Mouse (Mus musculus): ENCODE measurements at regions not wholly inside any gene's neighbourhood (a gene's known extent, or its start where the extent isn't known, plus 50 kb on each side); places are given as distances from the start of the nearest gene placed in this dataset.
A peak's percentile ranks its signal among the peaks of the same experiment; 100 is the strongest.

DNA sequence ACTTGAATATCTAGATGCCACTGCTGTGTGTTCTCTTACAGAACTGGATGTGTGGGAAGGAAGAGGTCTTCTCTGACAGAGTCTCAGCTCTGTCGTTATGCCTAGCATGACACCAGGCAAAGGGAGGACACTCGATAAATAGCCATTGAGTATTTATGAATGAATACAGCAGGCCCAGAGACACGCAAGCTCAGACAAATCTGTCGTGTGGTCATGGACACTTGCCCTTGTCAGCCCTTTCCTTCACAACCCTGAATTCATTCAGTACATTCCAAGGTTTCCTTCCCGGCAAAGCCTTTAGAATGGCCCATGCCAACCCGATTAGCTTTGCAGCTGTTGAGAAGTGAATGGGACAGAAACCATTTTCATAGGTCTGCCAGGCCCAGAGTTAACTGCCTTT is 176.1 kb upstream of the 1700066M21Rik start:
- DNase-seq (ENCODE audit: low spot score) (no peak), ATAC-seq (replicated peaks; ENCODE audit: insufficient number of reproducible peaks, low FRiP score, low TSS enrichment, low read depth) (no peak)
- WGBS = 87% methylated on average over 6 of the region's 6 CpGs

DNA sequence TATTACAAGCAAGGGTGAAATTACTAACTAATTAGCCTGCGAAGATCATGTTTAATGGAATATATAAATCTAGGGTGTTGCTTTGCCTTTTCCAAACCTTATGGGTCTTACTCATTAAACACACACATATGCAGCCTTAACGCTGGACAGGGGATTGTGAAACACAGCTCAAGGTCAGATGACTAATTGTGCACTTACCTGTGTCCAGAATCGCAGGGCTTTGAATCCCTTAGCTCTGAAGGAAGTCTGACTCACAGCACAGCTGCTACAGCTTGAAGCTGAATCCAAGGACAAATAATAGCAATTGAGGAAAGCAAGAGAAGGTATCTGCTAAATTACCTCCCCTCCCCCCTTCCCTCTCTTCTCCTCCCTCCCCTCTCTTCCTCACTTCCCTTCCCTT is 173.1 kb upstream of the 1700066M21Rik start:
- Histone ChIP-seq H3K4me2 (ENCODE audit: low read depth, low read length) (no peak overlapping the region), H3K36me3 (replicated peaks; ENCODE audit: control insufficient read depth, insufficient read depth, low read depth, low read length) (no peaks in the 10 kb centered on the region), H3K4me3 (ENCODE audit: low read depth, low read length) (no peak overlapping the region), H3K9ac (replicated peaks; ENCODE audit: low read length) (no peak overlapping the region), H3K9me3 (replicated peaks; ENCODE audit: control insufficient read depth, low read length) (no peaks in the 10 kb centered on the region), H3K4me1 (ENCODE audit: control insufficient read depth, insufficient read depth, low read length) (no peaks in the 10 kb centered on the region), H3K27ac (replicated peaks; ENCODE audit: low read depth, low read length) (no peak overlapping the region), H3K27me3 (ENCODE audit: control insufficient read depth, insufficient read depth, low read length) (no peaks in the 10 kb centered on the region)
- ATAC-seq (replicated peaks; ENCODE audit: insufficient number of reproducible peaks, low FRiP score, low TSS enrichment, low read depth) = no peak
- 58% methylated on average over 3 of the region's 3 CpGs for WGBS
- no peak for DNase-seq (ENCODE audit: low spot score)

More for the DNA sequence above, 176.1 kb upstream of the 1700066M21Rik start:
- Histone ChIP-seq H3K36me3 (replicated peaks; ENCODE audit: control insufficient read depth, insufficient read depth, low read depth, low read length) (no peaks in the 10 kb centered on the region), H3K9ac (replicated peaks; ENCODE audit: low read length) (no peak overlapping the region), H3K27ac (replicated peaks; ENCODE audit: low read depth, low read length) (no peak overlapping the region), H3K9me3 (replicated peaks; ENCODE audit: control insufficient read depth, low read length) (no peaks in the 10 kb centered on the region), H3K4me3 (ENCODE audit: low read depth, low read length) (no peak overlapping the region), H3K27me3 (ENCODE audit: control insufficient read depth, insufficient read depth, low read length) (no peaks in the 10 kb centered on the region), H3K4me1 (ENCODE audit: control insufficient read depth, insufficient read depth, low read length) (no peaks in the 10 kb centered on the region), H3K4me2 (ENCODE audit: low read depth, low read length) (no peak overlapping the region)

DNA sequence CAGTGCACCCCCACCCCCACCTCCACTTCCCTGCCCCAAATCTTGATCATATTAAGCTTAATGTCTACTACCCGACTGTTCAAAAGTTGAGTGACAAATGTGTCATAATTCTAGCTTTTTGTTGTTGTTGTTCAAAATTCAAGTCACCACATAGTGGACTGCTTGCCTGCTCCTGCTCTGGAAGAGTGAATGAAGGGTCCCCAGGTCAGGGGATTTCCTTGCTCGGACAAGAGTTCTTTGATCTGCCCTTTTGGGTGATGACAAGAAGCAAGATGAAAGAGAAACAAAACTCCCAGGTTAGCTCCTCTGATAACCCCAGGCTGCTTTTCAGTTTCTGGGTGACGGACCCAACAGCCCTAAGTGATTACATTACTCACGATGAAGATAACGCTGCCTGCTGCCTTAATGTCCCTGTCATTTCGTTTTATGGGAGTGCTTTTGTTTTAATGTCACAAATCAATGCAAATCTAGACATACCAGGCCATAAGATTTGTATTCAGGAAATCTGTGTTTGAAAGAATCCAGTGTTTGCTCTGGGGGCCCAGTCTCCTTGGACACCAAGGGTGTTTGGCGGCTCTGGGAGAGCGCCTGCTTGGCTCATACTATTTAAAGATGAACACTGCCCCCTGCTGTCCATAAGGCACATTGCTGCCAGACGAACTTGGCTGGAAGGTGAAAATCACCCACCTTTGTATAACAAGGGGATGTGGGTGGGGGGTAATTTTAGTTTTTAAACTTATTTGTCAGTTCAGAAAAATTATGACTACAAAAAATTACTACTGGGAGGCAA is 172.0 kb upstream of the 1700066M21Rik start:
- no peak overlapping the region for H3K4me2 ChIP-seq (ENCODE audit: low read depth, low read length)
- H3K9me3 ChIP-seq (replicated peaks; ENCODE audit: control insufficient read depth, low read length) = no peaks in the 10 kb centered on the region
- H3K4me3 ChIP-seq (ENCODE audit: low read depth, low read length) = no peak overlapping the region
- no peaks in the 10 kb centered on the region for H3K4me1 ChIP-seq (ENCODE audit: control insufficient read depth, insufficient read depth, low read length)
- no peak overlapping the region for H3K27ac ChIP-seq (replicated peaks; ENCODE audit: low read depth, low read length)
- H3K27me3 ChIP-seq (ENCODE audit: control insufficient read depth, insufficient read depth, low read length) = no peaks in the 10 kb centered on the region
- DNase-seq (ENCODE audit: low spot score) = peak; percentile 90
- no peaks in the 10 kb centered on the region for H3K36me3 ChIP-seq (replicated peaks; ENCODE audit: control insufficient read depth, insufficient read depth, low read depth, low read length)
- WGBS = 8% methylated on average over 9 of the region's 9 CpGs
- H3K9ac ChIP-seq (replicated peaks; ENCODE audit: low read length) = no peak overlapping the region
- peak; percentile 66; the same call in 1 of the 2 replicates for ATAC-seq (replicated peaks; ENCODE audit: insufficient number of reproducible peaks, low FRiP score, low TSS enrichment, low read depth)

DNA sequence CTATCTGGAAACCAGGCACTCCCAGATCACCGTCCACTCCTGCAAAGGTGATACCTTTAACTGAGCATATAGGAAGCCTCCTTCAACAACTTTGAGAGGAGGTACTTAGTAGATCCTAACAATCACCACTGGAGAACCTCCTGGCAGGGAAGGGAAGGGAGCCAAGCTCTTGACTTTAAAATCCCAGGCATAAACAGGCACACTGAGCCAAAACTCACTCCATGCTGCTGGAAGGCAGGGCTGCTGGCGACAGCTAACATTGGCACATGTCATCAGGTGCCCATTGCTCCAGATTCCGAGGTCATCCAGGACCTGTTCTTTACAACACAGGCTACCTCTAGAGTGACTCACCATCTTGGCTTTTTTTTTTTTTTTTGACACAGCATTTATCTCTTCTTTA is 170.9 kb upstream of the 1700066M21Rik start:
- H3K27me3 ChIP-seq (ENCODE audit: control insufficient read depth, insufficient read depth, low read length) = no peaks in the 10 kb centered on the region
- H3K36me3 ChIP-seq (replicated peaks; ENCODE audit: control insufficient read depth, insufficient read depth, low read depth, low read length) = no peaks in the 10 kb centered on the region
- no peak for DNase-seq (ENCODE audit: low spot score)
- H3K9ac ChIP-seq (replicated peaks; ENCODE audit: low read length) = no peak overlapping the region
- H3K4me2 ChIP-seq (ENCODE audit: low read depth, low read length) = no peak overlapping the region
- H3K4me3 ChIP-seq (ENCODE audit: low read depth, low read length) = no peak overlapping the region
- WGBS = 73% methylated on average over 3 of the region's 3 CpGs
- no peaks in the 10 kb centered on the region for H3K4me1 ChIP-seq (ENCODE audit: control insufficient read depth, insufficient read depth, low read length)
- H3K27ac ChIP-seq (replicated peaks; ENCODE audit: low read depth, low read length) = no peak overlapping the region
- H3K9me3 ChIP-seq (replicated peaks; ENCODE audit: control insufficient read depth, low read length) = no peaks in the 10 kb centered on the region
- no peak for ATAC-seq (replicated peaks; ENCODE audit: insufficient number of reproducible peaks, low FRiP score, low TSS enrichment, low read depth)

DNA sequence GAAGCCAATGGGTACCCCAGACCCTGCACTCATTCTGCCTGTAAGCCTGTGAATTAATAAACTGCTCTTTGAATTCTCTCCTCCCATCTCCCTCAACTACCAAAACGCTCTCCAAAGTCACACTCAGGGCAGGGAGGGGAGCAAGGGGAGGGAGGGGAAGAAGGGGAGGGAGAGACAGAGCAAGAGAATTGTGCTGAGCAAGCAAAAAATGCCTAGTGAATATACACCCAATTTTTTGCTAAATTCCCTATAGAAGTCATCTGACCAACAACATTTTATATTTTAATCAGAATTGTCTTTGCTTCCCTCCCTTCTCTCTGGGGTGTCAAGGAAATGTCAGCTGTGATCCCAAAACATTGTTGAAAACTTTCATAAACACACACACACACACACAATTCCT is 170.5 kb upstream of the 1700066M21Rik start:
- no peak for ATAC-seq (replicated peaks; ENCODE audit: insufficient number of reproducible peaks, low FRiP score, low TSS enrichment, low read depth)
- Histone ChIP-seq H3K4me1 (ENCODE audit: control insufficient read depth, insufficient read depth, low read length) (no peaks in the 10 kb centered on the region), H3K9ac (replicated peaks; ENCODE audit: low read length) (no peak overlapping the region), H3K36me3 (replicated peaks; ENCODE audit: control insufficient read depth, insufficient read depth, low read depth, low read length) (no peaks in the 10 kb centered on the region), H3K4me2 (ENCODE audit: low read depth, low read length) (no peak overlapping the region), H3K27ac (replicated peaks; ENCODE audit: low read depth, low read length) (no peak overlapping the region), H3K27me3 (ENCODE audit: control insufficient read depth, insufficient read depth, low read length) (no peaks in the 10 kb centered on the region), H3K4me3 (ENCODE audit: low read depth, low read length) (no peak overlapping the region), H3K9me3 (replicated peaks; ENCODE audit: control insufficient read depth, low read length) (no peaks in the 10 kb centered on the region)
- no peak for DNase-seq (ENCODE audit: low spot score)
- 15% methylated on average over 1 of the region's 1 CpGs for WGBS

DNA sequence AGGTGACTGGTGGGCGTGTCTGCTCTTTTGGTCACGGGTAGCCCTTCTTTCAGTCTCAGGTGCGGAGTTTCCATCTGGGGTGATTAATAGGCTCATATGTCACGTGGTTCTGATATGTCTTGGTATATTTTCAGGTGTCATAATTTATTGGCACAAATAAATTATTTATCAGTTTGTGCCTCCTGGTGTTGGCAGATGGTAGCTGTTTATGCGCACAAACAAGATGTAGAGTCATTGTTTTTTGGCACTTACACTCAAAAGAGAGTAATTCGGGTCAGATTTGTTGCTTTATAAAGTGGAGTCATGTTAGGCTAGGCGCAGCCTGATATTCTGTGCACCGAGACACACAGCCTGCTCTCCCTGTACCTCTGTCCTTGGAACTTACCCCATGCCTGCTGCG is 169.0 kb upstream of the 1700066M21Rik start:
- no peak overlapping the region for H3K4me2 ChIP-seq (ENCODE audit: low read depth, low read length)
- no peak overlapping the region for H3K9ac ChIP-seq (replicated peaks; ENCODE audit: low read length)
- no peaks in the 10 kb centered on the region for H3K9me3 ChIP-seq (replicated peaks; ENCODE audit: control insufficient read depth, low read length)
- ATAC-seq (replicated peaks; ENCODE audit: insufficient number of reproducible peaks, low FRiP score, low TSS enrichment, low read depth) = no peak
- H3K27ac ChIP-seq (replicated peaks; ENCODE audit: low read depth, low read length) = no peak overlapping the region
- no peaks in the 10 kb centered on the region for H3K36me3 ChIP-seq (replicated peaks; ENCODE audit: control insufficient read depth, insufficient read depth, low read depth, low read length)
- WGBS = 84% methylated on average over 9 of the region's 9 CpGs
- no peak overlapping the region for H3K4me3 ChIP-seq (ENCODE audit: low read depth, low read length)
- DNase-seq (ENCODE audit: low spot score) = no peak
- no peaks in the 10 kb centered on the region for H3K4me1 ChIP-seq (ENCODE audit: control insufficient read depth, insufficient read depth, low read length)
- H3K27me3 ChIP-seq (ENCODE audit: control insufficient read depth, insufficient read depth, low read length) = no peaks in the 10 kb centered on the region

DNA sequence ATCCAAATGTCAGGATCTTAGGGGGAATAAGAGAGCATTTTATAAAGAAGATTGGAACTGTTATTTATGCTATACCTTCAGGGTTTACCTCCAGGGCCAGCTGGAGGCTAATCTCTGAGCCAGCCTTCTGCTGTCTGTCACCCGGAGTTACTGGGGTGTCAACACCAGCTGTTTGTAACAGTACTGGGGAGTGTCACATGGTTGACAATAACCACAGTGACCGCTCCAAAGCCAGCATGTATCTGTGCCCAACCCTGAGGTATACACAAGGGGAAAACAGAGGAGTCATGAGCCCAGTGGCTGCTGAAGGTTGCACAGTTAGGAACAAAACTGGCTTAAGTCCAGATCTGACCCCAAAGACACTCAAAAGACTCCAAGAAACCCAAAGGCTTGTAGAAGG is 168.1 kb upstream of the 1700066M21Rik start:
- H3K4me3 ChIP-seq (ENCODE audit: low read depth, low read length) = no peak overlapping the region
- H3K9ac ChIP-seq (replicated peaks; ENCODE audit: low read length) = no peak overlapping the region
- H3K4me1 ChIP-seq (ENCODE audit: control insufficient read depth, insufficient read depth, low read length) = no peaks in the 10 kb centered on the region
- H3K4me2 ChIP-seq (ENCODE audit: low read depth, low read length) = no peak overlapping the region
- H3K27ac ChIP-seq (replicated peaks; ENCODE audit: low read depth, low read length) = no peak overlapping the region
- ATAC-seq (replicated peaks; ENCODE audit: insufficient number of reproducible peaks, low FRiP score, low TSS enrichment, low read depth) (no peak), DNase-seq (ENCODE audit: low spot score) (no peak)
- no peaks in the 10 kb centered on the region for H3K27me3 ChIP-seq (ENCODE audit: control insufficient read depth, insufficient read depth, low read length)
- no peaks in the 10 kb centered on the region for H3K9me3 ChIP-seq (replicated peaks; ENCODE audit: control insufficient read depth, low read length)
- WGBS = 62% methylated on average over 2 of the region's 2 CpGs
- no peaks in the 10 kb centered on the region for H3K36me3 ChIP-seq (replicated peaks; ENCODE audit: control insufficient read depth, insufficient read depth, low read depth, low read length)

DNA sequence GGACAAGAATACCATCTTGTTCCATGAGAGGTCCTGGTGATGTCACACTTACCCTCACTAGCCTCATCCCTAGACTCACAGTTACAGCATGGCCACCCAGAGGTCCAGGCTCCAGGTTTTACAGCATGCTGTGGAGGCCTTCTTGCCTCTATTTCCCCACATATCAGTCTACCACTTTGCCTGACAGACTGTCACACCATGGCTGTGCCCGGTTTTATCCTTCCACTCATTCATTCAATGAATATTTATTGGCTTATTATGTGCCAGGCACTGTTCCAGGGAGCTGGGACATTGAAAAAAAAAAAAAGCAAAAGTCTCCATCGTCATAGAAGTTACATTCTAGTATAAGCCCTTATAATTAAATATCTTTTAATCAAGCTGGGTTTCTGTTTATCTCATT is 166.4 kb upstream of the 1700066M21Rik start:
- Histone ChIP-seq H3K36me3 (replicated peaks; ENCODE audit: control insufficient read depth, insufficient read depth, low read depth, low read length) (no peaks in the 10 kb centered on the region), H3K4me3 (ENCODE audit: low read depth, low read length) (no peak overlapping the region), H3K27me3 (ENCODE audit: control insufficient read depth, insufficient read depth, low read length) (no peaks in the 10 kb centered on the region), H3K4me2 (ENCODE audit: low read depth, low read length) (no peak overlapping the region), H3K9ac (replicated peaks; ENCODE audit: low read length) (no peak overlapping the region), H3K4me1 (ENCODE audit: control insufficient read depth, insufficient read depth, low read length) (no peaks in the 10 kb centered on the region), H3K9me3 (replicated peaks; ENCODE audit: control insufficient read depth, low read length) (no peaks in the 10 kb centered on the region), H3K27ac (replicated peaks; ENCODE audit: low read depth, low read length) (no peak overlapping the region)
- WGBS = 84% methylated on average over 2 of the region's 2 CpGs
- DNase-seq (ENCODE audit: low spot score) = no peak
- no peak for ATAC-seq (replicated peaks; ENCODE audit: insufficient number of reproducible peaks, low FRiP score, low TSS enrichment, low read depth)
